Mouse (Mus musculus) stomach, embryonic 15.5 days (tissue): Measurements from ENCODE around the gene Socs5. TPM values are rescaled to one million over a fixed set of nuclear protein-coding genes. Genes with fewer than 3 reads are reported as not detected.

Experiments used
- ATAC-seq: fragments of 200-750 bp; cut with Nextera tagmentation; 2 replicates; pipeline ENCODE4 v1.8.0; 2017; ENCODE audit warnings: low read depth, moderate number of reproducible peaks, moderate TSS enrichment; ENCODE audit not compliant: insufficient read depth, low FRiP score
- H3K27ac ChIP-seq: fragments of 300-500 bp; sonication (generic); 2 replicates; pipeline ENCODE4 v1.5.1; 2015; ENCODE audit warnings: mild to moderate bottlenecking, inconsistent platforms
- H3K27me3 ChIP-seq: fragments of 300-500 bp; sonication (generic); replicated peaks from 2 replicates; pipeline ENCODE4 v1.6.1; 2015; ENCODE audit warnings: inconsistent platforms
- H3K36me3 ChIP-seq: fragments of 300-500 bp; sonication (generic); 2 replicates; pipeline ENCODE4 v1.6.1; 2015; ENCODE audit warnings: inconsistent platforms
- H3K4me1 ChIP-seq: fragments of 300-500 bp; sonication (generic); 2 replicates; pipeline ENCODE4 v1.6.1; 2015; ENCODE audit warnings: inconsistent platforms
- H3K4me2 ChIP-seq: fragments of 300-500 bp; sonication (generic); 2 replicates; pipeline ENCODE4 v1.6.1; 2015; ENCODE audit warnings: mild to moderate bottlenecking, inconsistent platforms
- H3K4me3 ChIP-seq: fragments of 300-500 bp; sonication (generic); replicated peaks from 2 replicates; pipeline ENCODE4 v1.5.1; 2015; ENCODE audit warnings: inconsistent platforms
- H3K9ac ChIP-seq: fragments of 300-500 bp; sonication (generic); 2 replicates; pipeline ENCODE4 v1.6.1; 2015; ENCODE audit warnings: inconsistent platforms
- H3K9me3 ChIP-seq: fragments of 300-500 bp; sonication (generic); 2 replicates; pipeline ENCODE4 v1.6.1; 2016; ENCODE audit warnings: inconsistent platforms
- WGBS: fragments of 180-500 bp; shearing (Covaris S2); methylation state at CpG from one replicate; pipeline ENCODE4 v1.1.7; 2015; 5-methylcytosine and 5-hydroxymethylcytosine counted together
- polyA plus RNA-seq: library from polyadenylated mRNA; unstranded; fragments of >200 nt; fragmentation: Nextera tagmentation; extraction: Ambion mirVana; gene quantifications from 2 replicates; pipeline ENCODE4 v1.2.1, GENCODE M21; 2015

Socs5 gene
- polyA plus RNA-seq, 1 experiment from 2014 or later, result 12.2 TPM

- Histone ChIP-seq H3K36me3 (no peaks in the 10 kb centered on the region), H3K4me2 (no peak overlapping the region), H3K27ac (no peak overlapping the region), H3K4me1 (peaks cover 10% of the 10 kb centered on the region), H3K27me3 (no peaks in the 10 kb centered on the region), H3K9me3 (no peaks in the 10 kb centered on the region), H3K9ac (no peak overlapping the region), H3K4me3 (no peak overlapping the region)
- 81% methylated on average over 7 of the region's 7 CpGs for WGBS
- ATAC-seq, result no peak
Measured at GRCm38 (mm10) chr17:87109504-87109903, 2.0 kb downstream of the Socs5 start.

- Histone ChIP-seq H3K9me3 (no peaks in the 10 kb centered on the region), H3K36me3 (no peaks in the 10 kb centered on the region), H3K9ac (no peak overlapping the region), H3K4me2 (no peak overlapping the region), H3K4me3 (no peak overlapping the region), H3K4me1 (no peaks in the 10 kb centered on the region; the same call in 1 of the 2 replicates), H3K27me3 (no peaks in the 10 kb centered on the region), H3K27ac (0 out of 2 replicates have a peak overlapping the region, but pooled peaks have one; percentile 16)
- WGBS, result 42% methylated on average over 5 of the region's 5 CpGs
- peak; percentile 60 for ATAC-seq
Measured at GRCm38 (mm10) chr17:87112852-87113592, 5.5 kb downstream of the Socs5 start.

- H3K36me3 ChIP-seq, result no peaks in the 10 kb centered on the region
- H3K9ac ChIP-seq, result no peak overlapping the region
- no peak overlapping the region for H3K27ac ChIP-seq
- H3K4me1 ChIP-seq, result no peaks in the 10 kb centered on the region; the same call in 1 of the 2 replicates
- 70% methylated on average over 6 of the region's 6 CpGs for WGBS
- no peaks in the 10 kb centered on the region for H3K9me3 ChIP-seq
- no peak for ATAC-seq
- H3K27me3 ChIP-seq, result no peaks in the 10 kb centered on the region
- H3K4me3 ChIP-seq, result no peak overlapping the region
- H3K4me2 ChIP-seq, result no peak overlapping the region
Measured at GRCm38 (mm10) chr17:87115615-87116014, 8.1 kb downstream of the Socs5 start.

- no peak overlapping the region for H3K9ac ChIP-seq
- no peaks in the 10 kb centered on the region for H3K9me3 ChIP-seq
- no peaks in the 10 kb centered on the region for H3K27me3 ChIP-seq
- no peaks in the 10 kb centered on the region for H3K36me3 ChIP-seq
- 70% methylated on average over 7 of the region's 7 CpGs for WGBS
- no peak overlapping the region for H3K4me3 ChIP-seq
- no peaks in the 10 kb centered on the region for H3K4me1 ChIP-seq
- H3K27ac ChIP-seq, result no peak overlapping the region
- H3K4me2 ChIP-seq, result no peak overlapping the region
- no peak for ATAC-seq
Measured at GRCm38 (mm10) chr17:87118966-87119526, 11.6 kb downstream of the Socs5 start.

DNA sequence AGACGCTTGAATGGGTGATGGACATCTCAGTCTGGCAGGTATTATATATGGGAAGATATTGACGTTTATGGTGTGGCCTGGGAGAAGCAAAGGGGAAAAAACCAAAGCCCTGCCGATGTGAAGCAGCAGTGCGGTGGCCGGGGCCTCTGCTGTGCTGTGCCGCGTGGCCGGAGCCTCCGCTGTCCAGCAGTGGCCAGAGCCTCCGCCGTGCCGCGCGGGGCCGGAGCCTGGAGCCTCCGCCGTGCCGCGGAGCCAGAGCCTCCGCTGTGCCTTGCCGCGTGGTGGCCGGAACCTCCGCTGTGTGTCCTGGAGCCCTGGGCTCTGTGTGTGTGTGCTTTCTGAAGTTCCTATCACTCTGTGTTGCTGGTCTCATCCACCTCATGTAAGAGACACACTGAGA, 17.9 kb downstream of the Socs5 start:
- no peaks in the 10 kb centered on the region for H3K27me3 ChIP-seq
- H3K36me3 ChIP-seq, result no peaks in the 10 kb centered on the region
- ATAC-seq, result peak; percentile 35; the same call in 1 of the 2 replicates
- no peak overlapping the region for H3K27ac ChIP-seq
- H3K4me3 ChIP-seq, result 0 out of 2 replicates have a peak overlapping the region, but pooled peaks have one; percentile 1
- 56% methylated on average over 24 of the region's 24 CpGs for WGBS
- H3K9me3 ChIP-seq, result no peaks in the 10 kb centered on the region
- H3K4me1 ChIP-seq, result no peaks in the 10 kb centered on the region
- peak overlapping the region; percentile 41 for H3K4me2 ChIP-seq
- H3K9ac ChIP-seq, result no peak overlapping the region

GRCm38 (mm10) chr17:87132258-87132657, 24.8 kb downstream of the Socs5 start:
- Histone ChIP-seq H3K9me3 (no peaks in the 10 kb centered on the region), H3K4me1 (no peaks in the 10 kb centered on the region), H3K4me3 (no peak overlapping the region), H3K27ac (no peak overlapping the region), H3K4me2 (no peak overlapping the region), H3K9ac (no peak overlapping the region), H3K36me3 (peaks cover 9% of the 10 kb centered on the region; the same call in 1 of the 2 replicates), H3K27me3 (no peaks in the 10 kb centered on the region)
- no peak for ATAC-seq
- 84% methylated on average over 4 of the region's 4 CpGs for WGBS

DNA sequence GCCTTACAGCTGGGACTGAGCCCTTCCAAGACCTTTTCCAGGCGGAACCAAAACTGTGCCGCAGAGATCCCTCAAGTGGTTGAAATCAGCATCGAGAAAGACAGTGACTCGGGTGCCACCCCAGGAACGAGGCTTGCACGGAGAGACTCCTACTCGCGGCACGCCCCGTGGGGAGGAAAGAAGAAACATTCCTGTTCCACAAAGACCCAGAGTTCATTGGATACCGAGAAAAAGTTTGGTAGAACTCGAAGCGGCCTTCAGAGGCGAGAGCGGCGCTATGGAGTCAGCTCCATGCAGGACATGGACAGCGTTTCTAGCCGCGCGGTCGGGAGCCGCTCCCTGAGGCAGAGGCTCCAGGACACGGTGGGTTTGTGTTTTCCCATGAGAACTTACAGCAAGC, 26.3 kb downstream of the Socs5 start:
- Histone ChIP-seq H3K27ac (no peak overlapping the region), H3K4me2 (no peak overlapping the region), H3K36me3 (peaks cover 9% of the 10 kb centered on the region; the same call in 1 of the 2 replicates), H3K9me3 (no peaks in the 10 kb centered on the region), H3K4me1 (no peaks in the 10 kb centered on the region), H3K4me3 (no peak overlapping the region), H3K27me3 (no peaks in the 10 kb centered on the region), H3K9ac (no peak overlapping the region)
- 72% methylated on average over 23 of the region's 23 CpGs for WGBS
- no peak for ATAC-seq

GRCm38 (mm10) chr17:87134631-87135030, 27.2 kb downstream of the Socs5 start:
- no peak for ATAC-seq
- 95% methylated on average over 24 of the region's 24 CpGs for WGBS
- Histone ChIP-seq H3K9me3 (no peaks in the 10 kb centered on the region), H3K27ac (no peak overlapping the region), H3K4me1 (no peaks in the 10 kb centered on the region), H3K4me3 (no peak overlapping the region), H3K36me3 (peaks cover 9% of the 10 kb centered on the region; the same call in 1 of the 2 replicates), H3K4me2 (no peak overlapping the region), H3K27me3 (no peaks in the 10 kb centered on the region), H3K9ac (no peak overlapping the region)

DNA sequence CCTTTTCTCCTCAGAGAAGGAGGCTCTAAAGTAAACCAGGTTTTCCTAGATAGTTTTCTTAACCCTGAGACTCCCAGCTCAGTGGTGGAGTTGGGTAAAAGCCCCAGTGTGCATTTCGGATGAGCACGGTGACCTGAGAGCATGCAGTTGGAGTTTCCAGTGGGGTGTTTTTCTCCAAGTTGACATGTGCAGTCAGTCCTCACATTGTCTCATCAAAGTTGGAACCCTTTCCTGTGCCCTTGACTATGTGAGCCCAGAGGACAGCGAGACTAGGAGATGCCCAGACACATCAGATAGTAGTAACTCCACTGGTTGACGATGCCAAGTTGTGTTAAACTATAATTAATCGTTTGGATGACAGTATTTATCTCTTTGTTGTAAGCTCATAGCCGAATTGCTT, 28.3 kb downstream of the Socs5 start:
- 78% methylated on average over 6 of the region's 6 CpGs for WGBS
- H3K9ac ChIP-seq, result no peak overlapping the region
- peaks cover 9% of the 10 kb centered on the region; the same call in 1 of the 2 replicates for H3K36me3 ChIP-seq
- no peak for ATAC-seq
- no peaks in the 10 kb centered on the region for H3K4me1 ChIP-seq
- no peaks in the 10 kb centered on the region for H3K27me3 ChIP-seq
- H3K4me3 ChIP-seq, result no peak overlapping the region
- no peak overlapping the region for H3K27ac ChIP-seq
- no peak overlapping the region for H3K4me2 ChIP-seq
- H3K9me3 ChIP-seq, result no peaks in the 10 kb centered on the region

GRCm38 (mm10) chr17:87141188-87141935, 33.9 kb downstream of the Socs5 start:
- Histone ChIP-seq H3K36me3 (no peaks in the 10 kb centered on the region), H3K27ac (no peak overlapping the region), H3K4me2 (no peak overlapping the region), H3K4me1 (no peaks in the 10 kb centered on the region; the same call in 1 of the 2 replicates), H3K4me3 (no peak overlapping the region), H3K9ac (no peak overlapping the region), H3K9me3 (no peaks in the 10 kb centered on the region), H3K27me3 (no peaks in the 10 kb centered on the region)
- WGBS, result 85% methylated on average over 9 of the region's 9 CpGs
- no peak for ATAC-seq

- 38% methylated on average over 11 of the region's 11 CpGs for WGBS
- peak; percentile 73 for ATAC-seq
- no peak overlapping the region for H3K4me3 ChIP-seq
- no peaks in the 10 kb centered on the region for H3K27me3 ChIP-seq
- peak overlapping the region; percentile 28; the same call in 1 of the 2 replicates for H3K4me2 ChIP-seq
- H3K27ac ChIP-seq, result no peak overlapping the region
- no peaks in the 10 kb centered on the region; the same call in 1 of the 2 replicates for H3K4me1 ChIP-seq
- H3K9ac ChIP-seq, result no peak overlapping the region
- no peaks in the 10 kb centered on the region for H3K36me3 ChIP-seq
- no peaks in the 10 kb centered on the region for H3K9me3 ChIP-seq
Measured at GRCm38 (mm10) chr17:87142271-87142670, 34.8 kb downstream of the Socs5 start.

DNA sequence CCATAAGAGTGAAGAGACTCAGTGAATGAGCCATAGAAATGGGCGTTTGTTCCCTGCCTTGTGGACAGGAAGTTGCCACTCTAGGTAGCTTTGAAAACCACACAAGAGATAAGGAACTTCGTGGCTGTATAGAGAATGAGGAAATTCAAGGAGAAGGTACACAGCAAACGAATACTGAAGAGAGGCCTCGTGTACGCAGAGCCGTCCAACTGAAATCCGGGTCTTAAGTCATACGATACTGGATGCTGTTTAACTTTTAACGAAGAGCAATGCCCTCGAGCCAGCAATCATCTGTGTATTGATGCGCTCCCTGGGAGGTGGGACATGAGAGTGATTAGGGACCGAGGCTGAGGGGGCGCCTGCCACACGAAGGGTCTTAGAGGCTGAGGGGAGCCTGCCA, 35.7 kb downstream of the Socs5 start:
- Histone ChIP-seq H3K36me3 (no peaks in the 10 kb centered on the region), H3K9ac (no peak overlapping the region), H3K4me1 (no peaks in the 10 kb centered on the region; the same call in 1 of the 2 replicates), H3K9me3 (no peaks in the 10 kb centered on the region), H3K27me3 (no peaks in the 10 kb centered on the region), H3K4me2 (no peak overlapping the region), H3K27ac (no peak overlapping the region), H3K4me3 (no peak overlapping the region)
- 60% methylated on average over 14 of the region's 14 CpGs for WGBS
- no peak for ATAC-seq
